In the genomic region with DNA sequence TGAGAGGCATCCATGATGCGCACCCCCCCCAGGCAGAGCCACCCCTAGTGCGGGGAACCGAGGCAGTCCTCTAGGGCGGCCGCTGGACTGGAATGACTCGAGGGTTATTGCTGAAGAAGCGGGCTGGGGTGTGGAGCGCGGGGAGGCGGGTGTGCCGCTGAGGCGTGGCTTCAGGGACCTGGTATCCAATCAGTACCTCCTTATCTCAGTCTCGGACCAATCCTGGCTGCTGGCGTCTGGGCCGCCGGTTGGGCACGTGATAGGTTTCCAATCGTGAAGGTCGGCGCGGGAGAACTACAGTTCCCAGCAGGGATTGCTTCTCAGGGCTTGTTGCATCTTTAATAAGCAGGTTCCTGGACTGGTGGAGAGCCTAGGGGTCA, we compare ENCODE assay signal across 8 mouse cellular contexts. TPM values are rescaled to one million over a fixed set of nuclear protein-coding genes. Genes with fewer than 3 reads are reported as not detected.
DNase-seq lines count a peak whose midpoint lies in the region; ATAC-seq lines count a peak whose summit lies in the region.

No protein-coding gene starts in this region.

- H3K9me3 ChIP-seq in hindbrain, embryonic 14.5 days (ENCODE audit: control insufficient read depth, low read length): no peaks in the 10 kb centered on the region

- peaks cover 7% of the 10 kb centered on the region; the same call in 1 of the 2 replicates for H3K36me3 ChIP-seq in hindbrain, embryonic 14.5 days (replicated peaks; ENCODE audit: control insufficient read depth, insufficient read depth)

- H3K4me2 ChIP-seq in hindbrain, embryonic 14.5 days (replicated peaks): peak overlapping the region; percentile 84

- peak; percentile 99 for ATAC-seq in hindbrain, embryonic 14.5 days (ENCODE audit: low FRiP score)

- H3K4me1 ChIP-seq in hindbrain, embryonic 14.5 days (replicated peaks; ENCODE audit: control insufficient read depth, insufficient read depth, low read length): peaks cover 9% of the 10 kb centered on the region

- H3K27ac ChIP-seq in hindbrain, embryonic 14.5 days: peak overlapping the region; percentile 94

- peak overlapping the region; percentile 84 for H3K9ac ChIP-seq in hindbrain, embryonic 14.5 days

- peak; percentile 99 for DNase-seq in R1 (ENCODE audit: low read depth, low spot score)
- peak; percentile 93 to 95 for DNase-seq in cerebellum, postnatal 25 days
- DNase-seq in frontal cortex, postnatal 25 days (ENCODE audit: low spot score in 2 of 2): peak; percentile 89 to 94
- peak; percentile 91 for DNase-seq in hindbrain, embryonic 14.5 days (ENCODE audit: low spot score)
- peak; percentile 94 to 96 for DNase-seq in layer of hippocampus, postnatal 36 days
- DNase-seq in lung, postnatal 36 days: peak; percentile 98
- peak; percentile 98 for DNase-seq in retina, postnatal 1 day
- peak; percentile 74 to 92 for DNase-seq in urinary bladder, adult 18-20 months (ENCODE audit: low spot score in 2 of 2)

- H3K4me3 ChIP-seq in hindbrain, embryonic 14.5 days (replicated peaks; ENCODE audit: low read length): peak overlapping the region; percentile 89

- under 1% methylated on average over 21 of the region's 21 CpGs for WGBS in hindbrain, embryonic 14.5 days

- no peaks in the 10 kb centered on the region for H3K27me3 ChIP-seq in hindbrain, embryonic 14.5 days (ENCODE audit: control insufficient read depth, insufficient read depth, low read length)

RNA-seq across cellular contexts. Expression of a gene that starts 0.4 kb away (rescaled TPM):
- 167 and 177 TPM in 2 replicates for polyA plus RNA-seq in hindbrain, embryonic 14.5 days (2014; fragmentation: Nextera tagmentation; extraction: Ambion mirVana)
- total RNA-seq in layer of hippocampus, postnatal 36 days (2021): 100 to 1,000 TPM; 135 to 145 TPM

RNA-seq across cellular contexts. Expression of a gene that starts 4.8 kb away (rescaled TPM):
- 37.1 and 44.4 TPM in 2 replicates for polyA plus RNA-seq in hindbrain, embryonic 14.5 days (2014; fragmentation: Nextera tagmentation; extraction: Ambion mirVana)
- 10 to 100 TPM; 32.7 to 33.7 TPM for total RNA-seq in layer of hippocampus, postnatal 36 days (2021)

Comparison
In these comparisons a context has a peak if more than half of its experiments do, and no peak if none do; other contexts are left out.
1. Peak in every context shown above with its lines: DNase-seq, ATAC-seq, H3K4me3 ChIP-seq and H3K27ac ChIP-seq.